Mouse (Mus musculus) forebrain, embryonic 16.5 days (tissue): Measurements from ENCODE around the gene Vmn2r50. TPM values are rescaled to one million over a fixed set of nuclear protein-coding genes. Genes with fewer than 3 reads are reported as not detected.
"Not testable (repeated sequence)": the region's sequence is repeated elsewhere in the genome, so short reads cannot be mapped to it uniquely, and the experiment has no call there.

ENCODE experiments used
- ATAC-seq: fragments of 200-750 bp; cut with Nextera tagmentation; 2 replicates; pipeline ENCODE4 v1.8.0; 2017; ENCODE audit warnings: mild to moderate bottlenecking, moderate library complexity
- H3K27ac ChIP-seq: fragments of 300-500 bp; sonication (generic); 2 replicates; pipeline ENCODE4 v1.5.1; 2014; ENCODE audit warnings: low read length, control low read depth
- H3K27me3 ChIP-seq: fragments of 300-500 bp; sonication (generic); replicated peaks from 2 replicates; pipeline ENCODE4 v1.6.1; 2014; ENCODE audit warnings: low read length; ENCODE audit not compliant: control insufficient read depth, insufficient read depth
- H3K36me3 ChIP-seq: fragments of 300-500 bp; sonication (generic); 2 replicates; pipeline ENCODE4 v1.6.1; 2014; ENCODE audit not compliant: control insufficient read depth, insufficient read depth
- H3K4me1 ChIP-seq: fragments of 300-500 bp; sonication (generic); replicated peaks from 2 replicates; pipeline ENCODE4 v1.6.1; 2014; ENCODE audit warnings: low read length; ENCODE audit not compliant: control insufficient read depth, insufficient read depth
- H3K4me2 ChIP-seq: fragments of 300-500 bp; sonication (generic); 2 replicates; pipeline ENCODE4 v1.6.1; 2014; ENCODE audit warnings: mild to moderate bottlenecking, low read length, control low read depth
- H3K4me3 ChIP-seq: fragments of 300-500 bp; sonication (generic); replicated peaks from 2 replicates; pipeline ENCODE4 v1.5.1; 2014; ENCODE audit warnings: mild to moderate bottlenecking, low read length, control low read depth
- H3K9ac ChIP-seq: fragments of 300-500 bp; sonication (generic); replicated peaks from 2 replicates; pipeline ENCODE4 v1.6.1; 2014; ENCODE audit warnings: low read depth, low read length, control low read depth
- H3K9me3 ChIP-seq: fragments of 300-500 bp; sonication (generic); 2 replicates; pipeline ENCODE4 v1.6.1; 2016; ENCODE audit warnings: low read length; ENCODE audit not compliant: control insufficient read depth
- WGBS: fragments of 180-500 bp; shearing (Covaris S2); extraction: QIAGEN DNeasy Blood & Tissue Kit; methylation state at CpG from one replicate; pipeline ENCODE4 v1.1.7; 2014; 5-methylcytosine and 5-hydroxymethylcytosine counted together
- polyA plus RNA-seq: library from polyadenylated mRNA; unstranded; fragments of >200 nt; fragmentation: Nextera tagmentation; extraction: Ambion mirVana; gene quantifications from 2 replicates; pipeline ENCODE4 v1.2.1, GENCODE M21; 2015

Vmn2r50 gene
- polyA plus RNA-seq = not detected in 2 replicates

DNA sequence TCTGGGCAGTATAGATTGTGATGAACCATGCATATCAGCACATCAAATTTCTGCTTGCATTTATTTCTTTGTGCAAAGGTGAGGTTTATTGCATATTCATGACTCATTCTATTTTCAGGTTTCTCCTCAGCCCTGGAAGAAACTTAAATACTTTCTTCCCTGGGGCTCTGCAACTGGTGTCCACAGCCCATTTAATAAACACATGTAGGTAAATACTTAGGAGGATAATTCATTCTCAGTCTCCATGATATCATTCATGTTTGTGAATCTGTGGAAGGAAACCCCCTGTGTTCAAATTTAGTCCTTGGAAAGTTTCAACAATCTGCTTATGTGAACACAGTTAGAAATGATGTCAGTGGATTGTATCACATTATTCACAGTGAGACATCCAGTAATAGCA, at the start of gene Vmn2r50:
TSS of gene Vmn2r50 (minus strand) at position 101 of the 400 bp plus-strand sequence.
- not testable (repeated sequence) for H3K36me3 ChIP-seq, H3K27me3 ChIP-seq, H3K27ac ChIP-seq, ATAC-seq, H3K4me2 ChIP-seq, H3K9ac ChIP-seq, H3K4me3 ChIP-seq, H3K9me3 ChIP-seq, H3K4me1 ChIP-seq

DNA sequence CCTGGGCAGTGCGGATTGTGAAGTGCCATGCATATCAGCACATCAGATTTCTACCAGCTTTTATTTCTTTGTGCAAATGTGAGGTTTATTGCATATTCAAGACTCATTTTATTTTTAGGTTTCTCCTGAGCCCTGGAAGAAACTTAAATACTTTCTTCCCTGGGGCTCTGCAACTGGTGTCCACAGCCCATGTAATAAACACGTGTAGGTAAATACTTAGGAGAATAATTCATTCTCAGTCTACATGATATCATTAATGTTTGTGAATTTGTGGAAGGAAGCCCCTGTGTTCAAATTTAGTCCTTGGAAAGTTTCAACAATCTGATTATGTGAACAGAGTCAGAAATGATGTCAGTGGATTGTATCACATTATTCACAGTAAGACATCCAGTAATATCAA, 60.9 kb downstream of the Vmn2r50 start, which contains the start of gene Vmn2r49:
TSS of gene Vmn2r49 (minus strand) at position 101 of the 400 bp plus-strand sequence.
- H3K4me3 ChIP-seq, H3K9me3 ChIP-seq, H3K4me1 ChIP-seq, H3K27me3 ChIP-seq, H3K36me3 ChIP-seq, H3K9ac ChIP-seq, H3K27ac ChIP-seq, ATAC-seq, H3K4me2 ChIP-seq: not testable (repeated sequence)
- WGBS = no CpG with 5 or more reads among the region's 2 CpGs

Other genes starting within 250 kb of the Vmn2r50 start
- gene Vmn2r47, start 212.0 kb downstream of the Vmn2r50 start, polyA plus RNA-seq = not detected in 2 replicates
- gene Vmn2r48, start 99.7 kb downstream of the Vmn2r50 start, polyA plus RNA-seq = not detected in 2 replicates
- gene Vmn2r49, start 61.0 kb downstream of the Vmn2r50 start, polyA plus RNA-seq = not detected in 2 replicates
- not detected in 2 replicates for gene Vmn2r51, start 52.4 kb upstream of the Vmn2r50 start, polyA plus RNA-seq
- gene Vmn2r52, start 123.3 kb upstream of the Vmn2r50 start, polyA plus RNA-seq = not detected in 2 replicates
- not detected in 2 replicates for gene Vmn1r66, start 224.7 kb upstream of the Vmn2r50 start, polyA plus RNA-seq